Mouse (Mus musculus) embryo, embryonic 9.5 days (tissue): ENCODE results near the gene Tprkb.
"Not testable (repeated sequence)": the region's sequence is repeated elsewhere in the genome, so short reads cannot be mapped to it uniquely, and the experiment has no call there.

ENCODE experiments used
- DNase-seq: peaks from one replicate; pipeline ENCODE4 v3.0.0-alpha.2; 2017; ENCODE audit errors: extremely low spot score

Tprkb gene

DNA sequence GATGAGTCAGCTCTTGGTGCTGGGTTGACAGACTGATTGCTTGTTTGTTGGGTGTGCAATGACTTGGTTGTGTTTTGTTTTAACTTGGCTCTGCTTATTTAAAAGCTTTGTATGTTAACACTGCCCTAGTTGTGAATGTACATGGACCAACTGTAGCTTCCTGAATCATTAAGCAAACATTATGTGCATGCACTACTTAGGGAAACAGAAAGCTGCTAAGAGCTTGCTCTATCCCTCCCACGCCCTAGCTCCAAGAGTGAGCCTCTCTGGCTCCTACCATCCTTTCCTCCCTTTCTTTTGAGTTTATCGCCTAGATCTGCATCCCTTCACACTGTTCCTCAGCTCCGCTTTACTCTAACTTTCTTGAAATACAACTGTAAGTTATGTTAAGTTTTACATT is 61.7 kb downstream of the Tprkb start:
- DNase-seq, result no peak

DNA sequence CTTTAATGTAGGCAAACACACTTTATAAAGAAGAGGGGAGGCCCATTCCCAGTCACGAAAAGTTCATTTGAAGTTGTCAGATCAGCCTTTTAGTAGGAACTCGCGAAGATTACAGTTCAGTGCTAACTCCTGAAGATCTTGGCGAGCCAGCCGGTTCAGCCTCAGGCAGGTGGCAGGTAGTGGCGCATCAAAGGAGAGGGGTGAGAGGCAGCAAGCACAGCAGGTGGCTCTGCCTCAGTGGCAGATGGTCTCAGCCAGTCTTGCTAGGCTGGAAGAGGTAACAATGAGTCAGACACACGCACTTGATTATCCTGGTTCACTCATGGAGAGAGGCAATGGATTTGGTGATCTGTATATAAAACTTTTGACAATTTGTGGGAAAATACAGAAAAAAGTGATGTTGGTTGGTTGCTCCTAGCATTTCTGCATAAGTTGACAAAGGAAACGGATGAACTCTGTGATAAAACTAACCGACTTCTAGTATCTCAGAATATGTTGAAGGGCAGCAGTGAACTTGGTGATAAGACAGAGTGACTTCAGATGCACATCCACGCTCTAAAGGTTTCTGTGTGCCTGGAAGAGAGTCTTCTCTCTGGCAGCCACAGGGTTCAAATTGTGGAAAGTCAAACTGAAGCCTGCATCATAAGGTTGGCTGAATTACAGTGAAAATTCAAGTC is 63.4 kb downstream of the Tprkb start:
- no peak for DNase-seq

DNA sequence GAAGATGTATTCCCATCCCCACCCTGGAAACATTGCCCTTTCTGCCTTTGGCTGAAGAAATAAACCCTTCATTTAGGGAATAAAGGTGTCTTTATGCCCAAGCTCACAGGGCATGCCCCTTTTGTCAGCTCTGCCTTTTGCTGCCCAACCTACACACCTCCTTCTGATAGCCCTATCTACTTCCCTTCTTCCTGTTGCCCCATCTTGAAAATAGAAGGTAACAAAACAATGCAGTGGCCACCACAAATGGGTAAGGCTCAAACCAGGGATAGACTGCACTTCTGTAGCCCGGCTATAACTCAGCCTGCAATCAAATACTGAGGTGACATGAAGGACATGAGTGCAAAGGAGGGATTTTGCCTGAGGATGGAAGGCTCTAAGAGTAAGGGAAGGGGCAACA is 64.1 kb downstream of the Tprkb start:
- no peak for DNase-seq

DNA sequence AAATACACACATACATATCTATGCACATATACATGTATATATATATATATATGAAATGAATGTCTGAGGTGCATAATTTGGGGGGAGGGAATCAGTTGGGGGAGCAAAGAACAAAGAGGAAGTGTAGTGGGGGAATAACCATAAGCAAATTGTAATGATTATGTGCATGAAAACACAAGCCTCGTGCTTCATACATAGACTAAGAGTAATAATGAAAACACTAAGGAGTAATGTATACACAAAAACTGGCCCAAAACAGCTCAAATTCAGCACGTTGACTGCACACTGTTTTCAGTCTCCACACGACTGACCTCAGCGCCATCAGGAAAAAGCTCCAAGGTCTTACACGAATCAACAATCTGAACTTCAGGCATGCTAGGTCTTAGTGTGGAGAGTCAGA is 64.6 kb downstream of the Tprkb start:
- DNase-seq, result no peak

DNA sequence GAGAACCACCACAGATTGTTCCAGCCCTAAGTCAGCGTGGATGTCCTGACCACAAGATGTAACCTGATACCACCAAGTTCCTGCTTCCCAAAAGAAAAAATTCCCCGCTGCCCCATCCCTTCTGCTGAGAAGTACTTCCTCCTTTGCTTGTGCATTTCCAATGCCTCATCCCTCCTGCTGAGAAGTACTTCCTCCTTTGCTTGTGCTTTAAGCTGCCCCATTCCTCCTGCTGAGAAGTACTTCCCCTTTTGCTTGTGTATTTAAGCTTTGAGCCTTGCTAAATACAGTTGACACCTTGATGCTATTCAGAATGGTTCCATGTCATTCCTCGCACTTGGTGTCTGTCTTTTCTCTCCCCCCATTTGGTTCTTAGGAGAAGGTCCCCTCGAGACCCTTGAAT is 67.1 kb downstream of the Tprkb start:
- not testable (repeated sequence) for DNase-seq
